Comparison of ENCODE assay signal across 8 mouse cellular contexts in the genomic region with DNA sequence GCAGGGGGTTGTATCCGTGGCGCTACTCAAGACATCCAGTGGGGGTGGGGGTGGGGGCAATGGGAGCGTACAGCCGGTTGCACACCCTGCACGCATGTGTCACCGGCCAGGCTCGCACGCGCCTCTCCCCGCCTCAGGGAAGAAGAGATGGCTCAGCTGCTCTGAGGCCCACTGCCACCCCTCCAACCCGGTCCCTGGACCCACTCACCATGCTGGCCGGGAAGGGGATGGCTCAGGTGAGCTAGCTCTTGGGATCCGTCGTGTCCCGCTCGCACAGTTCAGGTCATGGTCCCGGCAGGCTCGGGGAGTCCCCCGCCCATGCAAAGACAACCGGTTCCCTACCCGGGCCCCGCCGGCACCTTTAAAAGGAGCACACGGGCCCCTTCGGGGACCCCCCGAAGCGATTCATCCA. TPM values are rescaled to one million over a fixed set of nuclear protein-coding genes. Genes with fewer than 3 reads are reported as not detected.
DNase-seq lines count a peak whose midpoint lies in the region; ATAC-seq and TF ChIP-seq lines count a peak whose summit lies in the region.

No protein-coding gene starts in this region.

- peak overlapping the region; percentile 91 for H3K4me3 ChIP-seq in intestine, postnatal 0 days (ENCODE audit: low read depth, low read length)
- peak overlapping the region; percentile 95 for H3K4me3 ChIP-seq in limb, embryonic 15.5 days
- H3K4me3 ChIP-seq in midbrain, embryonic 15.5 days, result peak overlapping the region; percentile 61

- peak overlapping the region; percentile 94 for H3K4me2 ChIP-seq in intestine, postnatal 0 days (replicated peaks; ENCODE audit: low read depth)
- H3K4me2 ChIP-seq in limb, embryonic 15.5 days, result peak overlapping the region; percentile 76
- peak overlapping the region; percentile 87 for H3K4me2 ChIP-seq in midbrain, embryonic 15.5 days

- no peaks in the 10 kb centered on the region for H3K36me3 ChIP-seq in intestine, postnatal 0 days (ENCODE audit: control insufficient read depth, insufficient read depth)
- H3K36me3 ChIP-seq in limb, embryonic 15.5 days, result no peaks in the 10 kb centered on the region
- H3K36me3 ChIP-seq in midbrain, embryonic 15.5 days (replicated peaks), result no peaks in the 10 kb centered on the region

- TF ChIP-seq CTCF in intestine, postnatal 0 days (IDR thresholded peaks at IDR 0.05; ENCODE audit: low read depth), result no peak

- peak; percentile 23 to 46 for DNase-seq in urinary bladder, adult 18-20 months (ENCODE audit: low spot score in 2 of 2)
- no peak for DNase-seq in urinary bladder, postnatal 10 days (ENCODE audit: low spot score)
- DNase-seq in gastrocnemius, postnatal 10 days, result peak; percentile 49
- peak; percentile 47 to 82 for DNase-seq in spleen, postnatal 4 days (ENCODE audit: low spot score in 2 of 2)

- peak overlapping the region; percentile 98 for H3K9ac ChIP-seq in intestine, postnatal 0 days (ENCODE audit: low read depth, low read length)
- peak overlapping the region; percentile 98 for H3K9ac ChIP-seq in limb, embryonic 15.5 days
- peak overlapping the region; percentile 97 for H3K9ac ChIP-seq in midbrain, embryonic 15.5 days

- no peaks in the 10 kb centered on the region for H3K27me3 ChIP-seq in intestine, postnatal 0 days (replicated peaks; ENCODE audit: control insufficient read depth, insufficient read depth, low read length)
- no peaks in the 10 kb centered on the region for H3K27me3 ChIP-seq in limb, embryonic 15.5 days
- no peaks in the 10 kb centered on the region for H3K27me3 ChIP-seq in midbrain, embryonic 15.5 days (replicated peaks)

- WGBS in intestine, postnatal 0 days, result 2% methylated on average over 24 of the region's 27 CpGs
- WGBS in limb, embryonic 15.5 days, result under 1% methylated on average over 27 of the region's 27 CpGs
- under 1% methylated on average over 27 of the region's 27 CpGs for WGBS in midbrain, embryonic 15.5 days

- H3K4me1 ChIP-seq in intestine, postnatal 0 days (replicated peaks; ENCODE audit: control insufficient read depth, insufficient read depth, low read length), result no peaks in the 10 kb centered on the region
- peaks cover 10% of the 10 kb centered on the region for H3K4me1 ChIP-seq in limb, embryonic 15.5 days
- peaks cover 34% of the 10 kb centered on the region for H3K4me1 ChIP-seq in midbrain, embryonic 15.5 days

- H3K27ac ChIP-seq in intestine, postnatal 0 days (ENCODE audit: low read depth, low read length), result peak overlapping the region; percentile 91
- H3K27ac ChIP-seq in limb, embryonic 15.5 days, result peak overlapping the region; percentile 91
- H3K27ac ChIP-seq in midbrain, embryonic 15.5 days, result peak overlapping the region; percentile 92

- peak; percentile 58 for ATAC-seq in common myeloid progenitor, adult 5-6 weeks (replicated peaks; ENCODE audit: low read depth, poor library complexity, severe bottlenecking)
- ATAC-seq in intestine, postnatal 0 days, result peak; percentile 58
- peak; percentile 26; the same call in 1 of the 2 replicates for ATAC-seq in limb, embryonic 15.5 days (ENCODE audit: insufficient number of reproducible peaks, low FRiP score, low TSS enrichment, low read depth)
- ATAC-seq in midbrain, embryonic 15.5 days (replicated peaks), result peak; percentile 79

- H3K9me3 ChIP-seq in intestine, postnatal 0 days (ENCODE audit: control insufficient read depth), result no peaks in the 10 kb centered on the region
- no peaks in the 10 kb centered on the region for H3K9me3 ChIP-seq in limb, embryonic 15.5 days
- no peaks in the 10 kb centered on the region for H3K9me3 ChIP-seq in midbrain, embryonic 15.5 days

RNA-seq across cellular contexts. Expression of a gene that starts 0.6 kb away (rescaled TPM):
- total RNA-seq in common myeloid progenitor, adult 5-6 weeks (2017), result 61.5 and 76.0 TPM in 2 replicates
- total RNA-seq in gastrocnemius, postnatal 10 days (2021), result 10 to 100 TPM; 24.5 to 39.1 TPM
- 20.0 and 22.6 TPM in 2 replicates for polyA plus RNA-seq in intestine, postnatal 0 days (2015; fragmentation: Nextera tagmentation; extraction: Ambion mirVana)
- polyA plus RNA-seq in limb, embryonic 15.5 days (2015; fragmentation: Nextera tagmentation; extraction: Ambion mirVana), result 34.3 and 43.7 TPM in 2 replicates
- polyA plus RNA-seq in midbrain, embryonic 15.5 days (2015; fragmentation: Nextera tagmentation; extraction: Ambion mirVana), result 55.7 and 55.9 TPM in 2 replicates

Comparison
In these comparisons a context has a peak if more than half of its experiments do, and no peak if none do; other contexts are left out.
1. ATAC-seq: peak in every context shown above with its lines; median percentile 79 in midbrain, embryonic 15.5 days; 58 in common myeloid progenitor, adult 5-6 weeks; 58 in intestine, postnatal 0 days; 26 in limb, embryonic 15.5 days.